Mouse (Mus musculus) heart, adult 2 months (tissue): ENCODE data around the gene St3gal5.

Source experiments
- CTCF ChIP-seq: fragments of 200-600 bp; IDR thresholded peaks from 2 replicates; pipeline ENCODE4 v1.8.1; 2022; ENCODE audit warnings: antibody characterized with exemption, mild to moderate bottlenecking, moderate library complexity
- EP300 ChIP-seq: fragments of 200-500 bp; IDR thresholded peaks from 2 replicates; pipeline ENCODE4 v1.6.1; 2011; ENCODE audit warnings: low read depth, low read length, control low read depth; ENCODE audit not compliant: insufficient read depth
- POLR2A ChIP-seq: fragments of 200-500 bp; IDR thresholded peaks from 2 replicates; pipeline ENCODE4 v1.6.1; 2011; ENCODE audit warnings: mild to moderate bottlenecking, low read depth, low read length, control low read depth; ENCODE audit not compliant: insufficient read depth

GRCm38 (mm10) chr6:72196660-72197059 is 99.3 kb downstream of the St3gal5 start:
- TF ChIP-seq EP300: no peak
- no peak for TF ChIP-seq POLR2A
- TF ChIP-seq CTCF: no peak
